Mouse (Mus musculus): Measurements from ENCODE around the gene Gnaq.

Gnaq gene

DNA sequence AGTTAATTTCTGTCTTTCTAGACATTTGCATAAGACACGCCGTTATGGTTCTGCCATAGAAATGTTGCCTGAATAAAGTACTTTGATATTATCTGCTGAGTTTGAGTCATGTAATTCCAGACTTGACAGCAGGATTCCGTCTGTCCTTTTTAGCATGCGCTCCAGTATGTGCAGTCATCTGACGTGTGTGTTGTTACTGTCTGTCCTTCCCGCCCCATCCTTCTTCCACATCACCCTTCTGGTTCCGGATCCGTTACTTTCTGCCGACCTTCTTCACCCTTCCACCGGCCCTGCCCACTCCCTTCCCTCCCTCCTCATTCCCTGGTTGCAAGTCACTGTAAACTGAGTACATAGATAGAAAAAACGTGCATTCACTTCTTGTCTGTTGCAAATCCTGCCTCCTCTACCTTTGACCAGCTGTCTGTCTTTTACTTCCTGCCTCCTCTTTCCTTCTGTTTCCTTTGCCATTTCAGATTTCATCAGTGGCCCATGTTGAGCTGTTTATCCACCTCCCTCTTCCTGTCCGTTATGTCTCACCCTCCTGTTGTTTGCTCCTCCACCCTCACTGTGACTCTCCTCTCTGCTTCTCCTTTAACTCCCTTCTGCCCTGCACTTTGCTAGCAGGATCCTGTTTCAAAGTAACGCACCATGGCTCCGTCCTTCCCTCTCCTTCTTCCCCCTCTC, 185.6 kb downstream of the Gnaq start:
- CTCF ChIA-PET = no interaction called here

DNA sequence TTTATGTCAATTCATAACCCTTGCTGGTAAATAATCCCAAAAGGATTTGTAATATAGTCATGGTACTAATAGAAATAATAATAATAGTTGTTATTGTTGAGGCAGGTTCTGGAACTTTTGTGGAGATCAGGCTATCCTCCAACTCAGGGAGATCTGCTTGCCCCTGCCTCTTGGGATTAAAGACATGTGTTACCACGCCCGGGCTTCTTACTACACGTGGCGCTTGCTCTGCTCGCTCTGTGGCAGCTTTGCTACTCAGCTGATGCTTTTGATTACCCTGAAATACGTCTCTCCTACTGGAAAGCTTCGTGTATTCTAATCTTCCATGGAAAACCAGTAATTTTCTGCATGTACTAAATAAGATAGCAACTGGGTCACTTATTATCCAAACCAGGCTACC, 187.4 kb downstream of the Gnaq start:
- CTCF ChIA-PET = interaction anchor here (0.6 kb wide), 1 partner anchor 462 kb away, joined by 7 read pairs; no protein-coding TSS in a partner anchor

DNA sequence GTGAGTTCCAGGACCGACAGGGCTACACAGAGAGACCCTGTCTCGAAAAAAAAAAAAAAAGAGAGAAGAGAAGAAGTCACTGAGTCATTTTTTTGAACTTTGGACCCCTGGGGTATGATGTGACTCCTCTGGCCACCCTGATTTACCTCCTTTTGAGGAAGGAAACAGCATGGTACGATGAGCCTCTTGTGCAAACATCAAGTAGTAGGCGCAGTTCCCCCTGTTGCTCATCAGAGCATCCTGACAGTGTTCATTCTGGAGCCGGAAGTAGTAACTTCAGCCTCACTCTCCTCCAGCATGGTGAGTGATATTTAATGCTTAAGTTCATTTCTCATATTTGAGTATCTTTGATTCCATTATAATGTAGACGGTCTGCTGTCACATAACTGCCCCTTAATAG, 190.4 kb downstream of the Gnaq start:
- CTCF ChIA-PET = no interaction called here

DNA sequence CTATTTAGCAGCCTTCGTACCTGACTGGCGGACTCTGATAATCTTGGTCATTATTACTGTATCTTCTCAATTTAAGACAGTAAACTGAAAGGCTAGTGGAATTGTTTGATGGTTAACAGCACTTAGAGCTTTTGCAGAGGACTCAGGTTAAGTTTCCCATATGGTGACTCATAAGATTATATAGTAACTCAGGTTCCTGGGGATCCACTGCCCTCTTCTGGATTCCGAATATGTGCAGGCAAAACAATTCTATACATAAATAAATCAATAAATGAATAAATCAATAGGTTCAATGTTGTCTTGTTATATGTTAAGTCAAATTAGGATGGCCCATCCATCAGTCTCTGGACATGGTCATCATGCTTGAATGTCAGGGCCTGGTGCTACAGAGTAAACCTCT, 191.6 kb downstream of the Gnaq start:
- CTCF ChIA-PET = no interaction called here

DNA sequence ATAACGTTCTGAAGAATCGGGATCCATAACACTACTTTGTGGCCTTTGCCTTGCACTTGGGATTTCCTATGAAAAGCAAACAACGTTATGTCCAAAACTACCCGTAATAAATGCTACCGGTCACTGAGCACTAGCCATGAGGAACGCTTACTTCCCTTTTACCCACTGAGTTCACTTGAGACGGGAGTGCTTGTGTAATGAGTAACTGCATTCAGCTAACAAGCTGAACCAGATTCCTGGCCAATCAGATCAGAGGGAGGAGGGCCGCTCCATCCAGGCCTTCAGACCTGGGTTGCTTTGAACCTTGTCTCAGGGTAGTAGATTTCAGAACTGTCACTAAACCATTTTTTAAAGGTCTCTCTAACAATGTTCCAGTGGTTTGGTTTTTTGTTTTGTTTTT, 193.3 kb downstream of the Gnaq start:
- CTCF ChIA-PET = interaction anchor here (0.7 kb wide), 1 partner anchor 1015 kb away, joined by 7 read pairs; no protein-coding TSS in a partner anchor

DNA sequence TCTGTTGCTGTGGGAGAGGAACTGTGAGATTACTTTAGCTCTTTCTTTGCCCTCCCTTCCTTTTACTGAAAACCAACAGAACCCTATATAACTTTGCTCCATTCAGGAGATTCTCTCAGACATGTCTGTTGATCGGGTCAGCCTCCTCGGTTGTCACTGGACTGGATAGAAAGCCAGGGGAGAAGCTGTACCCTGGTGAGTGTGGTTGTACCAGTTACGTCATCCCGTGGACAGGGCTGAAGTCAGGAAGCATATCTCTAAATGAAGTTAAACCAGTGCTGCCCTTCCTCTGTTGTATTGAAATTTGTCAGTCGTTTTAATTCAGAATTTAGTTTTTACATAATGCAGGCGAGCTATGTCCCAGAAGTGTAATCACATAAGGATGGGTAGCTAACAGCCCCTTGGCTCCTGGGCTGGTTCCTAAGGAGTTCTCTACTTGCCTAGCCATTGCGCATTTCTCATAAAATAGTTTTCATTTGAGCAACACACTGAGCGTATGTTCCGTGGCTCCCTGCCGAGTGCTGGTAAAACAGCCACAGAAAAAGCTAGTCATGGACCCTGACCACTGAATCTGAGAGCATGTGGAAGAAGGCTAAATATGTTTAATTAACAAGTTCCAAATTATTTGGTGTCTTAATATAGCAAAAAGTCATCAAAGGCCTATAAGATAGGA, 194.9 kb downstream of the Gnaq start:
- CTCF ChIA-PET = interaction anchor here (0.6 kb wide), 1 partner anchor 225 kb away, joined by 3 read pairs; no protein-coding TSS in a partner anchor

DNA sequence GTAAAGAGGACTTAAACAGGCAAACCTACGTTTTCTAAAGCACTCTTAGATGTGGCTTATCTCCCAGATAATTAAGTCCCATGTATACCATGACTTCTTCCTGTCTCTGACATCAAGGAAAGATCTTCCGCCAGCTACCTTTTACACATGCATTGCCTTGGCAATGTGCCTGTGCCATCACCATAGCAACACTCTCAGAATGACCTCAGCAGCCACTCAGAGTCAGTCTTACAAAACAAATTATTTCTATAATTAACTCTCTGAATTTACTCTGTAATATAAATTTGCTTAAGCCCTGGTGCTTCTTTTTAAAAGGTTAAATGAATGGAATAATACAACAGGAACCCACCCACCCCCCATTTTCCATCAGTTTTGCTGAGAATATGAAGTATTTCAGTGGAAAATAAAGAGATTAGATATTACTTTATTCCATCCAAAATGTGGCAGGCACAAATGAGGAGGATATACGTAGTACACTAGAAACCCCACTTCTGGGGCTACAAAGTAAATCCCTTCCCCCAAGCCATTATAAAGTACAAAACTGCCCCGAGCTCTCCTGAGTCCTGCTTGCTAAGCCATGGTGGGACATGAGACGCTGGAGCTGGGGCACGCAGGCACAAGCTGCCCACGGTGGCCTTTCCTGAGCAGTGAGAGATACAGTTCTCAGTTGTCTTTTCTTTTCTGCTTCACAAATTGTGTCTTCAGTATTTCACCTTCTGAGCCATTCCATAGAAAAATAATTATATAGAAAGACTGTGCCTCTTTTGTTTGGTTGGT, 195.6 kb downstream of the Gnaq start:
- CTCF ChIA-PET = no interaction called here

DNA sequence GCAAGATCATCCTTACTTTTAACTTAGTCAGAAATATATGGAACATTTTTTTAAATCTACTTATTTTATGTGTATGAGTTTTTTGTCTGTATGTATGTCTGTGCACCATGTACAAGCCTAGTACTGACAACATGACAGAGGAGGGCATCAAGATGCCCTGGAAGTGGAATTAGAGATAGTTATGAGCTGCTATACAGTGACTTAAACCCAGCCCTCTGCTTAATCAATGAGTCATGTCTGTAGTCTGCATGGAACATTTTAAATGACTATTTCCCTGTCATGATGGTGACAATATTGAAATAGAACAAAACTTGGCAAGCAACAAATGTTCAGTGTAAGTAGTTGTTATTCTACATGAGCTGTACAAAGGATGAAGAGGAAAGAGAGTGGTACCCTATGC, 196.4 kb downstream of the Gnaq start:
- CTCF ChIA-PET = no interaction called here

DNA sequence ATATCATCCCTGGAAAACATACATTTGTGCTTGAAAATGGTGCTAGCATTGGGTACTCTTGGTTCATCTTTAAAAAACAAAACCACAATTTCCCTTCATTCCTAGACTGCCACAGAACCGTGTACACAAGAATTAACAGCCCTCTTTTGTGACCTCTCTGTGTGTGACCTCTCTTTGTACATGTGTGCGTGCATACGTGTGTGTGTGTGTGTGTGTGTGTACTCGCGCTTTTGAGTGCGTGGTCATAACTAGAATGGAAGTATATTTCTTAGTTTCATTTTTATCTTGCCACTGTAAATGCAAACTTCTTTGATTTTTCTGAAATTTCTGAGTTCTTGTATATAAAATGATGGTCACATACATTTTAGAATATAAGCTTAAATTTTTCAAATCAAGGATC, 197.0 kb downstream of the Gnaq start:
- CTCF ChIA-PET = interaction anchor here (0.7 kb wide), 1 partner anchor 56 kb away, joined by 3 read pairs; no protein-coding TSS in a partner anchor

DNA sequence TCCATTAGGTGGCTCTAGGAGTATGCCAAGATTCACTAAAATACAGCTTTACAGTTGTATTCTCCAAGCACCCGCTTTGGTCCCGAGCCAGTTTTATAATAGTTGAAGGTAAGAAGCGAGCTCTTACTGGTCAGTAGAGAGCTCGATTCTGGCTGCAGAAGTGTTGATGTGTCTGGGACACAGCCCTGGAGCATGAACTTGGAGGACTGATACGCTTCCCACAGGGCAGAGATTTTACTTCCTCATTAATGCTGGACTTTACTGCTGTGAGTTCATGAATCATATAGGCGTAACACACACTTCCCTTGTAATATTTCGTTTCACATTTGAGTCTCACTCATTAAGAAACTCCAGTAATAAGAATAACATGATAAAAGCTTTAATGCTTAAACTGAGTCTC, 197.5 kb downstream of the Gnaq start:
- CTCF ChIA-PET = interaction anchor here (0.7 kb wide), 1 partner anchor 55 kb away, joined by 3 read pairs; no protein-coding TSS in a partner anchor

DNA sequence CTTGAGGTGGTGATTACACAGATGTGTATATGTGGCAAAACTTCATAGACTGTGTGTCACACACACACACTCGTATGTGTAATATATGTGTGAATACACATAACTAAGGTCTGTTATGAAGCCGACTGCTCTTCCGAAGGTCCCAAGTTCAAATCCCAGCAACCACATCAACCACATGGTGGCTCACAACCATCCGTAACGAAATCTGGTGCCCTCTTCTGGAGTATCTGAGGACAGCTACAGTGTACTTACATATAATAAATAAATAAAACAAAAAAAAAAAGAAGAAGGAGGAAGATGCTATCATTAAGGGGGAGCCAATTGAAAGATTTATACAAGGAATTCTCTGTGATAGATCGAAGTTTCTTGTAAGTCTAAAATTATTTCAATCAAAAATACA, 198.4 kb downstream of the Gnaq start:
- CTCF ChIA-PET = no interaction called here

DNA sequence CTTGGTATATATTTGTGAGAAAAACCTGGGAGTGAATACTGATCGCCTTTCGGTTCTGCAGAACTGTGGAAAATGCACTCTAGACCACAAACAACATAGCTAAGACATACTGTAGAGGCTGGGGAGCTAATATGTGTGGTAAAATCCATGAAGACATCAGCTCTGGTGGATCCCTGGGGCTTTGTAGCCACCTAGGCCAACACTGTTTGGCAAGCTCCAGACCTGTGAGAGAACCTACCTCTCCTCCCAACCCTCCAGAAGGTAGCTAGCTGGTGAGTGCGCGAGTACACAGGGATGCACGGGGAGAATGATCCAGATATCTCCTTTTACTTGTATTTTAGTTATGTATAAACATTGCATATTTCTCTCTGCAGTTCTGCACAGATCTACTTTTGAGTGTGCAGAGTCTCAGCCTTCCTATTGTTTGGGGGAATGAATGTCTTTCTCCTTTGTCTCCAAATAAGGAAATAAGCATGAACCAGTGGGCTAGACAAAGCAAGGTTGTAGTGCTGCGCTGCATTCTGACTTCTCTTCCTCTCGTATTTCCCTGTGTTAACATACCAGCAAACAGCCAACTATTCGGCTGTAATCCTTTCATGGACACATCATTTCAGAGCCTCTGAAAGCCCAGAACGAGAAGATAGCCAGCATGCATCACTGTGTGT, 205.4 kb downstream of the Gnaq start:
- CTCF ChIA-PET = no interaction called here

DNA sequence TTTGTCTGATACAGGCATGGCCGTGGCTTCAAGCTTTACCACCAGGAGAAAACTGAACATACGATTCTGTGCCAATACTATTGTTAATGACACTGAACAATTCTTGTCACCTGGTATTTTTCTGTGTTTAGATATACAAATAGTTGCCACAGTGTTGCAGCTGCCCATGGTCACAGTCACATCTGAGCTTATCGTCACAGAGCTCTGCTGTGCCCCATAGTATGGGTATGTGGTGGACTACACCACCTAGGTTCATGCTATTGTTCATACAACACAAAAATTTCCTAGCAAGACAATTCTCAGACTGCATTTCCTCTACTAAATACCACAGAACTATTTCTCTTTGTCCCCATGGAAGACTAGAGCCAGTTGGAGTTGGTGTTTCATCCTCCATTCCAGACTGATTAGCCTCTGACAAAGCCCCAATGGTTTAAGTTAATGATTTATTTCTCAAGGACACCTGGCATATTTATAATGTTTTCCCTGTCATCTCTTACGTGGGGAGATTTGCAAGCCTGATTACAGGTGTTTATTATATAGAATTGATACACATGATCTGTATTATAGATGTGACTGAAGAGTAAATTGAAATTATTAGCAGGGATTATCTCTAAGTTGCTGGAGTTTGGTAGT, 207.4 kb downstream of the Gnaq start:
- CTCF ChIA-PET = no interaction called here

DNA sequence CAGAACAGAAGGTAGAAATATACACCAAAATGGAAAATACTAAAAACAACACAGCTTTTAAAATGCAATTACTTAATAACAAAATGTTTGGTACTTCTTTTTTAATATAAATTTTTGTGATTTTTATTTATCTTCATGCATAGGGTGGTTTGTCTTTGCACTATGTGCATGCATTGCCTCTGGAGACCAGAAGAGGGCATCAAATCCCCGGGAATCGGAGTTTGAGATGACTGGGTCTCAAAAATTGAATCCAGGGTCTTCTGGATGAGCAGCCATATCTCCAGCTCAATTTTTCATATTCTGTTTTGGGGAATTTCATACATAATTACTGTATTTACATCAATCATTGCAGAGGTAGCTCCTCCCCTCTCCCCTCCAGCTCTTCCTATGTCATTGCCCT, 210.1 kb downstream of the Gnaq start:
- CTCF ChIA-PET = no interaction called here

DNA sequence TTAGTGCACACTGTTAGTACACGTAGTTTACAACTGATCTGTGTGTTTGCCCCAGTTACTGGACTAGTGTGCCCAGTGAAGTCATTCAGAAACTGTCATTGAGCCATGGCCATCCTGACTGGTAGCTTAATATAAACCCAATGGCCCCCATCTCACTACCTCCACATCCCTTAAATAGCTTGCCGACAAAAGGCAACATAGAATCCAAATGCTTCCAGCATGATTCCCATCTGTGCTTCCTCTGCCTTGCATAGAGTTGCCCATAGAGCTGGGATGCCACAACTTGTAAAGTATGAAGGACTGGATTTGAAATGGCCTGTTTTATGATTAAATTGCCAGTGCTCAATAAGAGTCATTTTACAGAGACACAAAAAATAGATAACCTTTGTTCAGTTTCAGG, 212.9 kb downstream of the Gnaq start:
- CTCF ChIA-PET = no interaction called here

DNA sequence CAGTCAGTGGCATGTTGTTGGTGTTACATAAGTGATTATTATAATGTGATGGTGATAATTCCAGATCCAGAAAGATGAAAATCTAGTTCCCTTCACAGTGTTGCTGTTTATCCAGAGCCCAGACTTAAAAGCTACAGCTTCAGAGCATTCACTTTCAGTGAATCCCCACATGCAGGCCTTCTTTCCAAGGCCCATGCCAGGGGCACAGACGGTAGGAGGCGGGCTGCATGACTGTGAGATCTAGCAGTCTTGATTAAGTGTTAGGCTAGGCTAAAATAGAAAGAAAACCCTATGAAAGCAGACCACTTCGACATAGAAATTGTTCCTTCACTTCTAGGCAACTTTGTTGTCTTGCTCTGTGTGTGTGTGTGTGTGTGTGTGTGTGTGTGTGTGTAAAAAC, 214.4 kb downstream of the Gnaq start:
- CTCF ChIA-PET = no interaction called here

DNA sequence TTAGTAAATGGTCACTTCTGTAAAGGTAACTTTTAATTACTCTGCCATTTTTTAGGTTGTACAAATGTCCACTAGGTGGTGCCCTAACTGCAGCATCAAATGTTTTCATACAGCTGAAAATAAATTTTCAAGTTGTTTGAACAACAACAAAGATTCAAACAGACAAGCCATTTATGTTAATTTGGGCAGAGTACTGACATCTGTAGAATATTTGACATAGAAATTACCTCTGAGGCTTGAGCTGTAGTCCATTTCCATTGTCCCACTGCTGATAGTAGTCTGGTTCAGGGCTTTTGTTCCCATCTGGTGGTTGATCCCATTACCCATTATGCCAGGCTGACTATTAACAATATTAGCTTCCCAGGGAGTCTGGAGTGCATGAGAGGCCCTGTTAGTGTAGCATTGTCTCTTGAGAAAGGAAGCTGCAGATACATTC, 221.1 kb downstream of the Gnaq start:
- CTCF ChIA-PET = no interaction called here

DNA sequence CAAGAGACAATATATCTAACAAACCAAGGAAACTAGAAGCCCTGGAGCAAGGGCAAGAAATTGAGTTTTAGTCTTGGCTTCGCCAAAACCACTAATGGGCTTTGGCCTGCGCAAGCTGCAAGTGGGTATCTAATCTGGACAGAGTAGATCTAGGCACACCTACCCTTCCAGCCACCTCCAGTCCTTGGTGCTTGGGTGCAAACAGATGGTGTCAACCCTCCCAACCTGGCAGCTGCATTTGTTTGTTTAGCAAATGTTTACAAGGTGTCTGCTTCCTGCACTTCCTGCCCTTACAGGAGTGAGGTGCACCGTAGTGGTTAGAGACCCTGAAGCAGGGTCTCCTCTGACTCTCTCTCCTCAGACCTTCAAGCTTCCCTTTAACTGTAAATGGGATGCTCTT, 225.5 kb downstream of the Gnaq start:
- CTCF ChIA-PET = no interaction called here

DNA sequence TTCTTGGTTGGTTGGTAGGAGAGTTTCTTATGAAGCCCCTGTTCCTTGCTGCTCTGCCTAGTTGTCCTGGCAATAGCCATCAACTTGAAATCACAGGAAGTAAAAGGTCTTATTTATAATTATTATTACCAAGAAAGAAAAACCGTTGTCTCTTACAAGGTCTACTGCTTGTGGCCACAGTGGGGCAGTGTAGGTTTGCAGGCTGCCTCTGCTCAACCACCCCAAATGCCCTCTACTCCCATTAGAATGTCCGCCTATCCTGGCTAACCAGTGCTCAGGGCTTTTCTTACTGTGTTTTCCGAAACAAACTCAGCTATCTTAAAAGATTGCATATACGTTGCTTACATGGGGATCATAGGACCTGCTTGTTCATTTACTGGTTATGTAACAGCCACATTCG, 226.3 kb downstream of the Gnaq start:
- CTCF ChIA-PET = no interaction called here

DNA sequence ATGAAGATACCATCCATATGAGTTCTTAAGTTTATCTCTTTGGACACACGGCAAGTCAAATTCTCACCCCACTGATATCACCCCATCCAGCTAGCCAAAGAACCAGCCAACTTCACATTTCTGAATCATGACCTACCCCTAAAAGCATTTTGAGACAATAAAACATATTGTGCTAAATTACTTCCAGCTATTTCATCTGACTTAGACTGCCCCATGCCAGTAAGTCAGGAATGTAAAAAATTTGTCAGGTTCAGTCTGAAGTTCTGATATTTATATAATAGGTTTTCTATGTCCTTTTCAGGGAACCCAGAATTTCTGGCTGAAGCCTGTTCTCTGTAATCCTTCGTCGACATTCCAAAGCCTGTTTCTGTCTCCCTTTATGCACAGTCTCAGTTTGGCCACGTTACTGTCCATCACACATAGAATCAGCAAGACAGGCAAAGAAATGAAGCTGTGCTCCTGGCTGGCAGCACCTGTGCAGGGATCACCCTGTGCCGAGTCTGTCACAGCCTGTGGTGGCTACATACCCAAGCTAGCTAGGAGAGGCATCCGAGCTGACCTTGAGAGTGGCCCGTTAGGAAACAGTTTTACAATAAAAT, 233.9 kb downstream of the Gnaq start:
- CTCF ChIA-PET = no interaction called here

DNA sequence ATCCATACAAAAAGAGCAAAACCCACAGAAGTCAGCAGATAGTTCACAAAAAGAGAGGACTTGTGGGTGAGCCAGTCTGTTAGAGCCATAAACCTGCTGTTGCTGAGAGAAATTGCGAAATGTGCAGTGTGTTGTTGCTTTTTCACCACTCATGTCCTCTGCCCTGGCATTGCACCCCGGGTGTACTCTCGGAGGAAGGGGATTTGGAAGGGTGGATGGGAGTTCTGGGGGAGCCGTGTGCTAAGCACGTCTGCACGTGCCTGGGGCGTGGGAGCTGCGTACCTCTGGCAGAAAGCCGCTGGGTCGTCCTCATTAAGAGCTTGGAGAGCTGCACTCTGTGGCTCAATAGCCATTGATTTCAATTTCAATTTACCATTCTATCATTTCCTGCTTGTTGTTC, 234.6 kb downstream of the Gnaq start:
- CTCF ChIA-PET = no interaction called here

Measured in spleen, embryonic (tissue).